Mouse (Mus musculus): ENCODE data around the gene 4930544D05Rik.

GRCm38 (mm10) chr11:70639976-70640375 is 24.3 kb downstream of the 4930544D05Rik start:
- no peak for TF ChIP-seq TAL1 (IDR thresholded peaks at IDR 0.05; ENCODE audit: low read length)
- no peak for TF ChIP-seq GATA1 (IDR thresholded peaks at IDR 0.05; ENCODE audit: low read length)
